Mouse (Mus musculus) megakaryocyte, adult 5-6 weeks (primary cell): ENCODE measurements around the gene Rgr. TPM values are rescaled to one million over a fixed set of nuclear protein-coding genes. Genes with fewer than 3 reads are reported as not detected.
"Not testable (repeated sequence)": the region's sequence is repeated elsewhere in the genome, so short reads cannot be mapped to it uniquely, and the experiment has no call there.

ENCODE experiments used
- ATAC-seq: 2 replicates; pipeline ENCODE4 v1.8.0; 2016; ENCODE audit warnings: mild to moderate bottlenecking, inconsistent platforms; ENCODE audit not compliant: poor library complexity, severe bottlenecking
- total RNA-seq, 2 experiments: library from RNA; stranded (forward) in 1 of 2; stranded (reverse) in 1 of 2; fragments of 153-499, 151-499 nt in 1 of 2; fragments of 221-1000, 200-1000 nt in 1 of 2; gene quantifications; 2 replicates each; pipeline versions ENCODE4 v1.2.3 to v1.2.4; 2015 to 2017

The Rgr gene
- total RNA-seq, 2 experiments from 2014 or later = not detected

DNA sequence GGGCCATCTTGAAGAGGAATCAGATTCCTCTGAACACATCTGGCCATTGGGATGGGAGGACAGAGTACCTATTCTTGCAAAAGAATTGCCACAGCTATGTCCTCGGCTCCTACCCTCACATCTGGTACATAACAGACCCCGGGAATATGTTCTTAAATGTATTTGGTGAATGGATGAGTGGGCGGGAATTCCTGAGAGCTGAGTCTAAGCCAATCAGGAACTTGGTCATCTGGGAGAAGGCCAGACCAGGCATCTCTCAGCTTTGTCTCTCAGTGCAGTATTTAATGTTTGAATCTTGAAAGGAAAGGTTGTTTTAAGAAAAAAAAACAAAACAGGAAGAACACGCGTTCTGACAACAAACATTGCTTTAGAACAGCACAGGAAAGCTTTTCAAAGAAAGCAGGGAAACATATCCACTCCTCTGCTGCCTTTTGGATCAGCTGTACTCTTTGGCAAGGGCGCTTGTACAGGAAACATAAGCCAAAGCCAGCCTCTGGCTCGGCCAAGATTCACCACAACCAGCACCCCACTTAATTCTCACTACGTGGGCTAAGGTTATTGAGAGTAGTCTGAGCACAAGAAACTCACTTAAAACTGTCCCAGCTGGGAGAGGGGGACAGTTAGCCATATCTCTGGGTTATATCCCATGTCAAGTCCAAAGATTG is 45.2 kb downstream of the Rgr start:
- no peak for ATAC-seq

DNA sequence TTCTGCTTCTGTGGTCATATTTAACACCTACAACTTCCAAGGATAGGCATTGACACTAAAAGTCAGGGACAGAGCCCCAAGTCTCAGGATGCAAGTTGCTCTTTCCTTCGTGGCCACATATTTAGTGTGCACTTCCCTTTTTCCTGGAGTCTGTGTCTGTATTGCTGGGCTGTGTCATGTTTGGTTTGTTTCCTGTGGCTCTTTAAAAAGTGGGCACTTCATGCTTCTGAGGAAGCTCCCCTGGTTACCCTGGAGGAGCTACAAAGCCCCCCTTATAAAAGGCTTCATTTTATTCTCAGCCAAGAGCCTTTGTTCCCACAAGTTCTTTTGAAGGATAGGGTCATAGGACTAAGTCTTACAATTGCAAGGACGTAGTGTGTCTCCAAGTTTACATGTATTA is 45.9 kb downstream of the Rgr start:
- ATAC-seq = no peak

GRCm38 (mm10) chr14:37000780-37001179 is 48.0 kb downstream of the Rgr start:
- not testable (repeated sequence) for ATAC-seq

- no peak for ATAC-seq
Observed at GRCm38 (mm10) chr14:36989784-36990183, 59.0 kb downstream of the Rgr start.

DNA sequence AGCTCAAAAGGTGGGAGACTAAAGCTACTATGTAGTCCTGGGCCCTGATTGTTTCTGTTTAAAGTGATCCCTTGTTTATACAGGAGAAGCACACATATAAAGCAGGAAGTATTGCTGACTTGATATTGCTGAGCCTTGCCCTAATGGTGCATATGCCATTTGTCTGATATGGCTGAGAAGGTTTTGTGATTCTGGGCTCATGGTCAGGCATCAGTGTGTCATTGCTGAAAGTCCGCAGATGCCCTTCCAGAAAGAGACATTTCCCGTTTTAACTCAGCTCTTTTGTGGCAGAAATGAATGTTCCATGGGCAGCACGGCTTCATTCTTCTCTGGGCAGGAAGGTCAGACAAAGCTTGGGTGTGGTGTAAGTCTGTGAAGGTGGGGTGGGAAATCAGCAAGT is 63.1 kb downstream of the Rgr start:
- ATAC-seq = no peak

Other genes with a start within 250 kb of the Rgr start
- 11.4 and 15.1 TPM in 2 replicates for gene Ccser2, start 80.2 kb downstream of the Rgr start, total RNA-seq (2015)
- gene Ccser2, start 80.2 kb downstream of the Rgr start, total RNA-seq (2017) = 11.6 and 11.9 TPM in 2 replicates
- not detected in 2 replicates for gene Lrit1, start 5.9 kb upstream of the Rgr start, total RNA-seq (2015)
- gene Lrit1, start 5.9 kb upstream of the Rgr start, total RNA-seq (2017) = not detected in 2 replicates
- not detected in 2 replicates for gene Lrit2, start 19.0 kb upstream of the Rgr start, total RNA-seq (2015)
- not detected in 2 replicates for gene Lrit2, start 19.0 kb upstream of the Rgr start, total RNA-seq (2017)
- not detected in 2 replicates for gene Cdhr1, start 49.4 kb upstream of the Rgr start, total RNA-seq (2015)
- 0.08 TPM in 1 of 2 replicates, not detected in the other for gene Cdhr1, start 49.4 kb upstream of the Rgr start, total RNA-seq (2017)
- gene 2610528A11Rik, start 65.1 kb upstream of the Rgr start, total RNA-seq (2015) = 1.1 TPM in 1 of 2 replicates, not detected in the other
- gene 2610528A11Rik, start 65.1 kb upstream of the Rgr start, total RNA-seq (2017) = 0.55 and 1.0 TPM in 2 replicates
- 84.9 and 89.2 TPM in 2 replicates for gene Ghitm, start 86.3 kb upstream of the Rgr start, total RNA-seq (2015)
- gene Ghitm, start 86.3 kb upstream of the Rgr start, total RNA-seq (2017) = 85.7 and 101 TPM in 2 replicates